Mouse (Mus musculus) frontal cortex, postnatal 36 days (tissue): ENCODE results near the gene Higd1a.
A peak's percentile ranks its signal among the peaks of the same experiment; 100 is the strongest.

ENCODE experiments used
- DNase-seq, 2 experiments: peaks; one replicate each; pipeline ENCODE4 v3.0.0; 2022; ENCODE audit warnings: low spot score in 2 of 2

Higd1a gene

GRCm38 (mm10) chr9:121880840-121881239, 22.7 kb upstream of the Higd1a start:
- peak; percentile 58 to 74 for DNase-seq

GRCm38 (mm10) chr9:121877052-121877740, 19.0 kb upstream of the Higd1a start:
- peak; percentile 56 to 81 for DNase-seq

GRCm38 (mm10) chr9:121873578-121873977, 15.4 kb upstream of the Higd1a start:
- no peak for DNase-seq

GRCm38 (mm10) chr9:121872062-121872683, 14.0 kb upstream of the Higd1a start:
- DNase-seq: no peak

- no peak for DNase-seq
Observed at GRCm38 (mm10) chr9:121869973-121870515, 11.9 kb upstream of the Higd1a start.

GRCm38 (mm10) chr9:121869432-121869831, 11.3 kb upstream of the Higd1a start:
- DNase-seq: no peak

GRCm38 (mm10) chr9:121868236-121868635, 10.1 kb upstream of the Higd1a start:
- DNase-seq: no peak

GRCm38 (mm10) chr9:121867632-121868031, 9.5 kb upstream of the Higd1a start:
- no peak for DNase-seq

GRCm38 (mm10) chr9:121865425-121866008, 7.4 kb upstream of the Higd1a start:
- no peak for DNase-seq

- DNase-seq: no peak
Observed at GRCm38 (mm10) chr9:121864837-121865236, 6.7 kb upstream of the Higd1a start.

GRCm38 (mm10) chr9:121860921-121861320, 2.8 kb upstream of the Higd1a start:
- no peak for DNase-seq

GRCm38 (mm10) chr9:121859345-121859744, 1.2 kb upstream of the Higd1a start:
- DNase-seq: no peak

GRCm38 (mm10) chr9:121857474-121858152, 549 bp downstream of the Higd1a start:
- DNase-seq: peak; percentile 97 to 98

- no peak for DNase-seq
Observed at GRCm38 (mm10) chr9:121856649-121857416, 1.3 kb downstream of the Higd1a start.

- no peak for DNase-seq
Observed at GRCm38 (mm10) chr9:121854246-121854645, 3.9 kb downstream of the Higd1a start.

GRCm38 (mm10) chr9:121847842-121848241, 10.3 kb downstream of the Higd1a start:
- DNase-seq: no peak

GRCm38 (mm10) chr9:121847138-121847537, 11.0 kb downstream of the Higd1a start:
- DNase-seq: no peak

GRCm38 (mm10) chr9:121846526-121847118, 11.5 kb downstream of the Higd1a start:
- no peak for DNase-seq

GRCm38 (mm10) chr9:121842914-121843313, 15.2 kb downstream of the Higd1a start:
- no peak for DNase-seq

GRCm38 (mm10) chr9:121839622-121839965, 18.6 kb downstream of the Higd1a start:
- DNase-seq: no peak
